Mouse (Mus musculus): ENCODE data around the gene Slc12a9. TPM values are rescaled to one million over a fixed set of nuclear protein-coding genes. Genes with fewer than 3 reads are reported as not detected.
"Not testable (repeated sequence)": the region's sequence is repeated elsewhere in the genome, so short reads cannot be mapped to it uniquely, and the experiment has no call there.

Gene Slc12a9
- polyA plus RNA-seq, 1 experiment from 2014 or later, result 6.9 TPM

DNA sequence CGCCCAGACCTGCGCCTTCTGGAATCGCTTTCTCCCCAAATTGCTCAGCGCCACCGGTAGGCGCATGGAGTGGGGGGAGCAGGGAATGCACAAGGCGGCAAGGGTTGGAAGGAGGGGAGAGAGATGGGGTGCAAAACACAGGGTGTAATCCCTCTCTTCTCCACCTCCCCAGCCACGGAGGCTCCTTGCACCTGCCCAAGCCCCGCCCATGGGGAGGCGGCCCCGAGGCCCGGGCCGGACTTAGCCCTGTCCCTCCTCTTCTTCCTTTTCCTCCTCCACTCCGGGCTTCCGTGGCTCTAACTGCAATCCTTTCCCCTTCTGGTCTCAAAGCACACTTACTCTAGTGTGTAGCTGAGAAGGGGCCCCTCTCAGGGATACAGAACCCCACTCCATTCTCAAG is 40.1 kb downstream of the Slc12a9 start:
- WGBS (ENCODE audit: missing documents), result 2% methylated on average over 15 of the region's 15 CpGs
- Histone ChIP-seq H3K27ac (peak overlapping the region; percentile 82), H3K36me3 (ENCODE audit: inconsistent target) (peaks cover 30% of the 10 kb centered on the region), H3K79me2 (ENCODE audit: inconsistent target) (no peaks in the 10 kb centered on the region), H3K4me3 (ENCODE audit: inconsistent target) (peak overlapping the region; percentile 58)

DNA sequence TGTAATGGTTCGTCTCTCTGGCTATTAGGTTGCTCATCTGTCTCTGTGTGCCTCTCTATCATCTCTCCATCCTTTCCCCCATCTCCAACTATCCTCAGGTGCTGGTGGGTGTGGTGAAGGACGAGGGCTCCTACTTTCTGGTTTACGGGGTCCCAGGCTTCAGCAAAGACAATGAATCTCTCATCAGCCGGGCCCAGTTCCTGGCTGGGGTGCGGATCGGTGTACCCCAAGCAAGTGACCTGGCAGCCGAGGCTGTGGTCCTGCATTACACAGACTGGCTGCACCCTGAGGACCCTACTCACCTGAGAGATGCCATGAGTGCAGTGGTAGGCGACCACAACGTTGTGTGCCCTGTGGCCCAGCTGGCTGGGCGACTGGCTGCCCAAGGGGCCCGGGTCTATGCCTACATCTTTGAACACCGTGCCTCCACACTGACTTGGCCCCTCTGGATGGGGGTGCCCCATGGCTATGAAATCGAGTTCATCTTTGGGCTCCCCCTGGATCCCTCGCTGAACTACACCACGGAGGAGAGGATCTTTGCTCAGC is 41.9 kb downstream of the Slc12a9 start:
- 82% methylated on average over 12 of the region's 15 CpGs for WGBS (ENCODE audit: missing documents)
- H3K79me2 ChIP-seq (ENCODE audit: inconsistent target), result no peaks in the 10 kb centered on the region
- no peak overlapping the region for H3K4me3 ChIP-seq (ENCODE audit: inconsistent target)
- H3K27ac ChIP-seq, result no peak overlapping the region
- peaks cover 12% of the 10 kb centered on the region for H3K36me3 ChIP-seq (ENCODE audit: inconsistent target)

GRCm38 (mm10) chr5:137290677-137291076 is 42.7 kb downstream of the Slc12a9 start:
- 22% methylated on average over 14 of the region's 15 CpGs for WGBS (ENCODE audit: missing documents)
- Histone ChIP-seq H3K36me3 (ENCODE audit: inconsistent target) (peaks cover 4% of the 10 kb centered on the region; the same call in 1 of the 2 replicates), H3K79me2 (ENCODE audit: inconsistent target) (no peaks in the 10 kb centered on the region), H3K27ac (no peak overlapping the region), H3K4me3 (ENCODE audit: inconsistent target) (no peak overlapping the region)

DNA sequence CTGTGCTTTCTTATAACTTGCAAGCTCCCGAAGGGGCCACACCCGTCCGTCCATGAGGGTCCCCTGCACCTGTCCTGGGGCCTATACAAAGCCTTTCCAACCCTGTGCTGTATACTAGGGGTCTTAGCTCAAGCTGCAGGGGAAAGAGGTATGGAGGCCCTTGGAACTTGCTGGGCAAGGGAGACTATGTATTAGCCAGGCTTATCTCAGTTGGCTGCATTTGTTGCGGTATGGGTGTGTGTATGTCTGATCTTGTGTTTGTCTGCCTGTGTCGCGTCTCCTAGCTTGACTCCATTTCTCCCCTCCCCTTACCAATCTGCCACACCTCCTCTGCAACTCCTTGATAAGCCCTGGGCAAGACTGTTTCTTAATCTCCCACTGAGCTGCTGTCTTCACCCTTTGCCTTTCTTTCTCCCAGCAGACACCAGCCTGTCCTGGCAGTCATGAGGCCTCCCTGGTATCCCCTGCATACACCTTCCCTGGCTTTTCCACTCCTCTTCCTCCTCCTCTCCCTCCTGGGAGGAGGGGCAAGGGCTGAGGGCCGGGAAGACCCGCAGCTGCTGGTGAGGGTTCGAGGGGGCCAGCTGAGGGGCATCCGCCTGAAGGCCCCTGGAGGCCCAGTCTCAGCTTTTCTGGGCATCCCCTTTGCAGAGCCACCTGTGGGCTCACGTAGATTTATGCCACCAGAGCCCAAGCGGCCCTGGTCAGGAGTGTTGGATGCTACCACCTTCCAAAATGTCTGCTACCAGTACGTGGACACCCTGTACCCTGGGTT is 43.6 kb downstream of the Slc12a9 start:
- Histone ChIP-seq H3K27ac (no peak overlapping the region), H3K79me2 (ENCODE audit: inconsistent target) (no peaks in the 10 kb centered on the region), H3K36me3 (ENCODE audit: inconsistent target) (no peaks in the 10 kb centered on the region), H3K4me3 (ENCODE audit: inconsistent target) (no peak overlapping the region)
- WGBS (ENCODE audit: missing documents), result 79% methylated on average over 9 of the region's 13 CpGs

DNA sequence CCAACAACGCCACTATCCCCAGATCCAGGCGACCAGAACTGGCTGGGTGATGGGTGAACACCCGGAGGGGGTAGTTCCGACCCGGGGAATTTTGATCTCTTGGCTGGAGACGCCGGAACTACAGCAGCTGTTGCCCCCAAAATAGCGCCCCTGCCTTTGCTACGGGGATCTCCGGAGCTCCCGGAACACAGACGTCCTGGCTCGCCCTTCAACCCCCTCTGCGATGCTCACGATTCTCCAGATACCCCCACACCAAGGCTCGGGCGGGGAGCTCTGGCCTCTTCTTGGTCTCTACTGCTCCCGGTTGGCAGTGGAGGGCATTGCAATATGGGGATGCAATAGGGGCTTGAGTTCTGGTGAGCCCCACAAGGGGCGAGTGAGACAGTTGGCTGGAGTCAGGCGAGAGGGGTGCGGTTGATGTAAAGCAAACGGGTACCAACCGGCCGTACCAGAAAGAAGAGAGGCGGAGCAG is 44.4 kb downstream of the Slc12a9 start:
- Histone ChIP-seq H3K4me3 (ENCODE audit: inconsistent target) (no peak overlapping the region), H3K36me3 (ENCODE audit: inconsistent target) (no peaks in the 10 kb centered on the region), H3K27ac (no peak overlapping the region), H3K79me2 (ENCODE audit: inconsistent target) (no peaks in the 10 kb centered on the region)
- WGBS (ENCODE audit: missing documents), result 10% methylated on average over 24 of the region's 25 CpGs

DNA sequence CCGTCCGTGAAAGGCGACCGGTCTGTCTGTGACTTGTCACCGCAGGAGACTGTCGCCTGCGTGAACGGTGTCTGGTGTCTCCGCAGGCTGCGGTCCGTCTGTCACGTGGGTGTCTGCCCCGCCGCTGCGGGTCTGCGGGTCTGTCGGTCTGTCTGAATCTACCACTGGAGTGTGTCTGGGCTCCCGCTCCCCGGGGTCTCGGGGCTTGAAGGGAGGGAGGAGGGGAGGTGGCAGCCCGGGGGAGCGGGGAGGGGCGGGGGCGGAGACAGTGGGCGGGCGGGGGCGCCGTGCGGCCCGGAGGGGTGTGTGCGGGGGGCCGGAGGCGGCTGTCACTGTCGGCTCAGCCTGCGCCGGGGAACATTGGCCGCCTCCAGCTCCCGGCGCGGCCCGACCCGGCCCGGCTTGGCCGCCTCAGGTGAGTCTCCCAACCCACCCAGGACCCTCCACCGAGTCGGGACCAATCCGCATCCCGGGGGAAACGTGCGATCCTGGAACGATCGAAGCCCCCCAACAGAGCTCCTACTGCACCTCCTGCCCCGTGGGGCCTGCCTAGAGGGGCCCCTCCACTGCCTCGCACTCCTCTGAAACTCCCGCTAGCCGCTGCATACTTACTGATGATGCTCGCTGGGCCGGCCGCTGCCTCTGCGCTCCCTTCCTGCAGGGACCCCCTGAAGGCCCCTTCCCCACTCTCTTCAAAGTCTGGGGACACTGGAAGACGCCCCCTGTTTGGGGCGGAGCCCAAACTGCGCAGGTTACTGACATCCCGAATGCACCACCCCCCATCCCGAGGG is 45.2 kb downstream of the Slc12a9 start:
- WGBS (ENCODE audit: missing documents), result 3% methylated on average over 61 of the region's 65 CpGs
- H3K27ac ChIP-seq, result no peak overlapping the region
- H3K36me3 ChIP-seq (ENCODE audit: inconsistent target), result no peaks in the 10 kb centered on the region
- H3K4me3 ChIP-seq (ENCODE audit: inconsistent target), result no peak overlapping the region
- H3K79me2 ChIP-seq (ENCODE audit: inconsistent target), result no peaks in the 10 kb centered on the region

GRCm38 (mm10) chr5:137287032-137287952 is 46.1 kb downstream of the Slc12a9 start, which contains the start of gene Ache:
Ache (plus strand) TSS chr5:137287519.
- Histone ChIP-seq H3K4me3 (ENCODE audit: inconsistent target) (no peak within 1 kb of the TSS), H3K36me3 (ENCODE audit: inconsistent target) (no peaks in the 10 kb centered on the region), H3K79me2 (ENCODE audit: inconsistent target) (no peaks in the 10 kb centered on the region), H3K27ac (no peak within 1 kb of the TSS)
- WGBS (ENCODE audit: missing documents), result 5% methylated on average over 40 of the region's 40 CpGs

DNA sequence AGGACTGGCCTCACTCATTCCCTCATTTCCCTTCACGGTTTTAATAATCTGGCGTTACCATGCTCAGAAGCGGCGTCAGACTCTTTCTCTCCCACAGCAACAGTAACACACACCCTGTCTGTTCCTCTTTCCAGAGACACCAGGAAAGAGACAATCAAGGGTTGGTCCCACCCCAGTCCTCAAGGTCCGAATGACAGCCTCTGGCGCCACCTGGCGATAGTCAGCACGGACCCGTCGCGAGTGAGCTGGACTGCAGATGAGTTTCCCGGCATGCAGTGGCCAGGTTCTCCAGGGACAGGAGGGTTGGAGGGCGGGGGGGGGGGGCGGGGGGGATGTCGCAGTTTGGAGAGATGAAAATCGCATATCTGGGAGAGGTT is 46.8 kb downstream of the Slc12a9 start:
- H3K27ac ChIP-seq, result no peak overlapping the region
- H3K36me3 ChIP-seq (ENCODE audit: inconsistent target), result no peaks in the 10 kb centered on the region
- no peaks in the 10 kb centered on the region for H3K79me2 ChIP-seq (ENCODE audit: inconsistent target)
- H3K4me3 ChIP-seq (ENCODE audit: inconsistent target), result no peak overlapping the region
- WGBS (ENCODE audit: missing documents), result 1% methylated on average over 16 of the region's 16 CpGs

DNA sequence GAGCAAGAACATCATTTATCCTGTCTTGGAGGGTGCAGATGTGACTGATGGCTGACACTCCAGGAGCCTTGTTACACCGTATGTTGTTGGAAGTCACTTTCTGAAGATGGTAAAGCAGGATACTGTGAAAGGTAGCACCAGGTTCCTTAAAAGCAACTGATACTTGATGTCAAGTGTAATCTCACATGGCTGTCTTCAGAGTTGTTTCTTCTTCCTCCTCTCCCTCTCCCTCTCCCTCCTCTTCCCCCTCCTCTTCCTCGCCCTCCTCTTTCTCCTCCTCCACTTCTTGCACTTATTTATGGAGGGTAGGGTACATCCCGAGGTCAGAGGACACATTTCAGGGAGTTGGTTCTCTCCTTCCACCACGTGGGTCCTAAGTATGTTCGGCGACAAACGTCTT is 47.4 kb downstream of the Slc12a9 start:
- 32% methylated on average over 7 of the region's 7 CpGs for WGBS (ENCODE audit: missing documents)
- Histone ChIP-seq H3K79me2 (ENCODE audit: inconsistent target) (no peaks in the 10 kb centered on the region), H3K27ac (no peak overlapping the region), H3K36me3 (ENCODE audit: inconsistent target) (no peaks in the 10 kb centered on the region), H3K4me3 (ENCODE audit: inconsistent target) (no peak overlapping the region)

- H3K36me3 ChIP-seq (ENCODE audit: inconsistent target), result no peaks in the 10 kb centered on the region
- no peaks in the 10 kb centered on the region for H3K79me2 ChIP-seq (ENCODE audit: inconsistent target)
- 59% methylated on average over 5 of the region's 5 CpGs for WGBS (ENCODE audit: missing documents)
- H3K27ac ChIP-seq, result no peak overlapping the region
- no peak overlapping the region for H3K4me3 ChIP-seq (ENCODE audit: inconsistent target)
Observed at GRCm38 (mm10) chr5:137285045-137285444, 48.4 kb downstream of the Slc12a9 start.

DNA sequence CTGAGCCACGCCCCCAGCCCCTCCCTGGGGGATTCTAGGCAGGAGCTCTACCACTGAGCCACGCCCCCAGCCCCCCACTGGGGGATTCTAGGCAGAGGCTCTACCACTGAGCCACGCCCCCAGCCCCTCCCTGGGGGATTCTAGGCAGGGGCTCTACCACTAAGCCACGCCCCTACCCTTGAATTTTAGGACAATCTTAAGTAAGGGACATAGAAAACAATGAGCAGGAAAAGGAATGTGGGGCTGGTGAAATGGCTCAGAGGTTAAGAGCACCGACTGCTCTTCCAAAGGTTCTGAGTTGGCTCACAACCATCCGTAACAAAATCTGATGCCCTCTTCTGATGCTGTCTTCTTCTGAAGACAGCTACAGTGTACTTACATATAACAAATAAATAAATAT is 49.0 kb downstream of the Slc12a9 start:
- not testable (repeated sequence) for H3K36me3 ChIP-seq (ENCODE audit: inconsistent target); H3K79me2 ChIP-seq (ENCODE audit: inconsistent target); H3K4me3 ChIP-seq (ENCODE audit: inconsistent target); H3K27ac ChIP-seq
- 91% methylated on average over 3 of the region's 6 CpGs for WGBS (ENCODE audit: missing documents)

DNA sequence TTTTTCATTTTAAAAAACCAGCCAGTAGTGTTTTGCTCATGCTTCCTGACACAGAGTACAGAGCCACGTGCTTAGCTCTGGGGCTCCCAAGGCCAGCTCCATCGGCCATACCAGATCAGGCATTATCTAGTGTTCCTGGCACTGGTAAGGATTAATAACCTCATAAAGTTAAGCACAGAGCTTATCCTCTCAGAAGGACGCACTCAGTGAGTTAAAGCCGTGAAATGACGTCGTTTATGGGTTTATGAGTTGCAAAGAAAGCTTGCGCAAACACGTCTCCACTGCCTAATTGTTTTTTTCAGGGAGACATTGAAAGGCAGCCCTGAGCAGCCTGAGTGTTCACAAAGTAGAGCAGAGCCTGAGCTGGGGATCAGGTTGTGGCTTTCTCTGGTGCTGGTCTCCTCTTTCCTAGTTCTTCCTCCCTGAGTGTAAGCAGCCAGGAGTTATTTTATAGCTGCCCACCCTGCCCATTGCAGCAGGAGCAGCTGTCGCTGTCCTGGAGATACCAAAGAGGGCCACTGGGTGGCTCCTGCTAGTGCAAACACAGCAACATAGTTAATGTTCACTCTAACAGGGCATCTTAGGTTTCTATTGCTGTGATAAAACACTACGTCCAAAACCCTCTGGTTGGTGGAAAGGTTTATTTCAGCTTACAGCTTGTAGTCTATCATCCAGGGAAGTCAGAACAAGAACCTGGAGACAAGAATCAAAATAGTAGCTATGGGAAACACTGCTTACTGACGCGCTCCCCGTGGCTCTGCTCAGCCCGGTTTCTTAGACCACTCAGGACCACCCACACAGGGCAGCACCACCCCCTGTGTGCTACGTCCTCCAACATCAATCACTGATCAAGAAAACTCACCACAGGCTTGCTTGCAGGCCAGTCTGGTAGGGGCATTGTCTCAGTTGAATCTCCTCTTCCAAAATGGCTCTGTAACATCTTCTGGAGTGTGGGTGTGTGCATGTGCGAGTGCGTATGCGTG is 55.7 kb downstream of the Slc12a9 start:
- no peak overlapping the region for H3K4me3 ChIP-seq (ENCODE audit: inconsistent target)
- no peaks in the 10 kb centered on the region for H3K36me3 ChIP-seq (ENCODE audit: inconsistent target)
- no peaks in the 10 kb centered on the region for H3K79me2 ChIP-seq (ENCODE audit: inconsistent target)
- whole genome bisulfite sequencing (ENCODE audit: missing documents), result 48% methylated on average over 18 of the region's 18 CpGs
- H3K27ac ChIP-seq, result no peak overlapping the region

DNA sequence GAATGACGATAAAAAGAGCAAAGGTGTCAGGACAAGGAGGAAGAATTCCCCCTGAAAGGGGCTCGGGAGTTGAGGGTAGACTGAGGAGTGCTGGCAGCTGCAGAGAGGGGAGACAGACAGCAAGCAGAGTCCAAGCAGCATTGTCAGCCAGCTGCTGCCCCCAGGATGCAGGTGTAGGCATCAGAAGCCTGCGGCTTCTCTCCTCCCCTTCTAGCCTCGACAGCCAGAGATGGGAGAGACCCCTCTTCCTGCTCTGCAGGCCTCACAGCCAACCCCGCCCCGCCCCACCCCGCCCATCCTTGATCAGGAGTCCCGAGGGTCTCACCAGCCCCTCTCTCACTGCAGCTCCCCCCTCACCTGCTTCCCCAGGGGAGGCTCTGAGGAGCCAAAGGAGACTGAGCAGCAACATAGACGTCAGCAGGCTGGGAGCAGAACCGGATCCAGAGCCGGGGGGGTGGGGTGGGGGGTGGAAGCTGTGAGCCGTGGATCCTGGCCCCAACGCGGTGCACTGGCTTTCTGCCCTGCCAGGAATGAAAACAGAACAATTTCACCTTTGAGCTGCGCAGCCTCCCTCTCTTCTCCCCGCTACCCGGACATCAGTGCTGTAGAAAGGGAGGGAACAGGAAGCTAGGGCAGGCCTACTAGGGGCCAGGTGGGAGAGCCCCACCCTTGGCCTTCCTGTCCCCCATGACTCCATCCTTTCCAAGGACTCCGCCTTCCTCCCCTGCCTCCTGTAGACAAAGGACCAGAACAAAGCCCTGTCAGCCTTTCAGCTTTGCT is 65.1 kb downstream of the Slc12a9 start:
- H3K36me3 ChIP-seq (ENCODE audit: inconsistent target), result no peaks in the 10 kb centered on the region
- H3K79me2 ChIP-seq (ENCODE audit: inconsistent target), result no peaks in the 10 kb centered on the region
- H3K27ac ChIP-seq, result no peak overlapping the region
- WGBS (ENCODE audit: missing documents), result 27% methylated on average over 17 of the region's 18 CpGs
- no peak overlapping the region for H3K4me3 ChIP-seq (ENCODE audit: inconsistent target)
